Mouse (Mus musculus) subcutaneous adipose tissue, adult 2 months (tissue): ENCODE data around the gene Ndnf. TPM values are rescaled to one million over a fixed set of nuclear protein-coding genes. Genes with fewer than 3 reads are reported as not detected.

Experiments used
- polyA plus RNA-seq: library from polyadenylated mRNA; depleted of rRNA; stranded (reverse); fragments of >200 nt; gene quantifications from 2 replicates; pipeline ENCODE4 v1.2.3, GENCODE M21; 2012; ENCODE audit warnings: low replicate concordance; rRNA removed

Ndnf gene
- 1.3 and 3.1 TPM in 2 replicates for polyA plus RNA-seq

GRCm38 (mm10) chr6:65671451-65671850, at the start of gene Ndnf:
Gene Ndnf, plus strand, starts transcription at chr6:65671590.

Other genes starting within 250 kb of the Ndnf start
- gene Tnip3, start 146.3 kb upstream of the Ndnf start, polyA plus RNA-seq = 0.58 and 0.79 TPM in 2 replicates
- gene Prdm5, start 107.4 kb downstream of the Ndnf start, polyA plus RNA-seq = 2.2 and 6.3 TPM in 2 replicates